Mouse (Mus musculus) heart, adult 2 months (tissue): Measurements from ENCODE around the gene Fes.

Source experiments
- CTCF ChIP-seq: fragments of 200-600 bp; IDR thresholded peaks from 2 replicates; pipeline ENCODE4 v1.8.1; 2022; ENCODE audit warnings: antibody characterized with exemption, mild to moderate bottlenecking, moderate library complexity
- EP300 ChIP-seq: fragments of 200-500 bp; IDR thresholded peaks from 2 replicates; pipeline ENCODE4 v1.6.1; 2011; ENCODE audit warnings: low read depth, low read length, control low read depth; ENCODE audit not compliant: insufficient read depth
- POLR2A ChIP-seq: fragments of 200-500 bp; IDR thresholded peaks from 2 replicates; pipeline ENCODE4 v1.6.1; 2011; ENCODE audit warnings: mild to moderate bottlenecking, low read depth, low read length, control low read depth; ENCODE audit not compliant: insufficient read depth

- TF ChIP-seq CTCF = no peak
- no peak for TF ChIP-seq EP300
- peak; percentile 54; the same call in 1 of the 2 replicates for TF ChIP-seq POLR2A
Observed at GRCm38 (mm10) chr7:80370649-80371040, 17.1 kb downstream of the Fes start.
